Mouse (Mus musculus) bone marrow macrophage, adult 2 months (primary cell): ENCODE measurements around the gene Tbxa2r.

Experiments
- CTCF ChIP-seq: IDR thresholded peaks from 2 replicates; pipeline ENCODE4 v1.5.1; 2012; ENCODE audit warnings: low read depth, mild to moderate bottlenecking, low read length, moderate library complexity
- POLR2A ChIP-seq: IDR thresholded peaks from 2 replicates; pipeline ENCODE4 v1.6.1; 2012; ENCODE audit warnings: mild to moderate bottlenecking, low read depth, low read length, borderline replicate concordance

- no peak for TF ChIP-seq CTCF
- TF ChIP-seq POLR2A, result no peak
Observed at GRCm38 (mm10) chr10:81358841-81359240, 30.3 kb downstream of the Tbxa2r start.
